Mouse (Mus musculus) forebrain, embryonic 10.5 days (tissue): ENCODE measurements around the gene Sf3a1. TPM values are rescaled to one million over a fixed set of nuclear protein-coding genes. Genes with fewer than 3 reads are reported as not detected.
"Not testable (repeated sequence)": the region's sequence is repeated elsewhere in the genome, so short reads cannot be mapped to it uniquely, and the experiment has no call there.

Experiments used
- DNase-seq: peaks from one replicate; pipeline ENCODE4 v3.0.0-alpha.2; 2017; ENCODE audit warnings: low spot score; ENCODE audit errors: extremely low spot score
- H3K27ac ChIP-seq: fragments of 300-500 bp; sonication (generic); 2 replicates; pipeline ENCODE4 v1.5.1; 2016; ENCODE audit warnings: mild to moderate bottlenecking
- H3K27me3 ChIP-seq: fragments of 300-500 bp; sonication (generic); 2 replicates; pipeline ENCODE4 v1.6.1; 2016; ENCODE audit warnings: mild to moderate bottlenecking; ENCODE audit not compliant: poor library complexity, severe bottlenecking
- H3K36me3 ChIP-seq: fragments of 300-500 bp; sonication (generic); replicated peaks from 2 replicates; pipeline ENCODE4 v1.6.1; 2016; ENCODE audit warnings: mild to moderate bottlenecking, moderate library complexity
- H3K4me1 ChIP-seq: fragments of 300-500 bp; sonication (generic); 2 replicates; pipeline ENCODE4 v1.6.1; 2016
- H3K4me3 ChIP-seq: fragments of 300-500 bp; sonication (generic); 2 replicates; pipeline ENCODE4 v1.5.1; 2016; ENCODE audit warnings: mild to moderate bottlenecking, moderate library complexity
- H3K9me3 ChIP-seq: fragments of 300-500 bp; sonication (generic); 2 replicates; pipeline ENCODE4 v1.6.1; 2016; ENCODE audit warnings: mild to moderate bottlenecking, moderate library complexity
- WGBS: fragments of 180-500 bp; shearing (Covaris S2); methylation state at CpG from one replicate; pipeline ENCODE4 v1.1.7; 2016; 5-methylcytosine and 5-hydroxymethylcytosine counted together
- polyA plus RNA-seq: library from polyadenylated mRNA; unstranded; fragments of >200 nt; fragmentation: Nextera tagmentation; extraction: Ambion mirVana; gene quantifications from 2 replicates; pipeline ENCODE4 v1.2.1, GENCODE M21; 2016

Gene Sf3a1
- polyA plus RNA-seq, 1 experiment from 2014 or later = 103 TPM

GRCm38 (mm10) chr11:4182061-4182460 is 21.9 kb downstream of the Sf3a1 start:
- Histone ChIP-seq H3K27ac (no peak overlapping the region), H3K36me3 (peaks cover 73% of the 10 kb centered on the region), H3K9me3 (no peaks in the 10 kb centered on the region), H3K4me3 (no peak overlapping the region), H3K27me3 (no peaks in the 10 kb centered on the region), H3K4me1 (peaks cover 6% of the 10 kb centered on the region)
- DNase-seq = no peak
- 20% methylated on average over 1 of the region's 1 CpGs for WGBS

- Histone ChIP-seq H3K4me3 (no peak overlapping the region), H3K9me3 (no peaks in the 10 kb centered on the region), H3K27ac (no peak overlapping the region), H3K36me3 (peaks cover 59% of the 10 kb centered on the region), H3K4me1 (peaks cover 17% of the 10 kb centered on the region), H3K27me3 (peaks cover 10% of the 10 kb centered on the region)
- DNase-seq = no peak
Measured at GRCm38 (mm10) chr11:4183511-4183910, 23.4 kb downstream of the Sf3a1 start.

GRCm38 (mm10) chr11:4184251-4184952 is 24.3 kb downstream of the Sf3a1 start:
- Histone ChIP-seq H3K4me1 (peaks cover 17% of the 10 kb centered on the region), H3K4me3 (no peak overlapping the region), H3K27ac (no peak overlapping the region), H3K27me3 (peaks cover 10% of the 10 kb centered on the region), H3K9me3 (no peaks in the 10 kb centered on the region), H3K36me3 (peaks cover 50% of the 10 kb centered on the region)
- DNase-seq = no peak
- WGBS = 76% methylated on average over 4 of the region's 4 CpGs

GRCm38 (mm10) chr11:4185480-4185879 is 25.3 kb downstream of the Sf3a1 start:
- peaks cover 24% of the 10 kb centered on the region for H3K4me1 ChIP-seq
- H3K27ac ChIP-seq, H3K4me3 ChIP-seq, DNase-seq, H3K9me3 ChIP-seq: not testable (repeated sequence)
- peaks cover 10% of the 10 kb centered on the region for H3K27me3 ChIP-seq
- 92% methylated on average over 6 of the region's 6 CpGs for WGBS
- H3K36me3 ChIP-seq = peaks cover 39% of the 10 kb centered on the region

- H3K27ac ChIP-seq = peak within 1 kb of the TSS; percentile 87
- H3K4me1 ChIP-seq = peaks cover 37% of the 10 kb centered on the region
- peak; percentile 97 for DNase-seq
- peaks cover 10% of the 10 kb centered on the region for H3K27me3 ChIP-seq
- peak within 1 kb of the TSS; percentile 82 for H3K4me3 ChIP-seq
- WGBS = under 1% methylated on average over 70 of the region's 71 CpGs
- peaks cover 27% of the 10 kb centered on the region for H3K36me3 ChIP-seq
- H3K9me3 ChIP-seq = no peaks in the 10 kb centered on the region
Measured at GRCm38 (mm10) chr11:4186486-4187317, 26.6 kb downstream of the Sf3a1 start, which contains the start of gene Tbc1d10a. TSS of gene Tbc1d10a (plus strand) at chr11:4186789.

- Histone ChIP-seq H3K27ac (peak overlapping the region; percentile 87), H3K9me3 (no peaks in the 10 kb centered on the region), H3K4me3 (peak overlapping the region; percentile 82), H3K4me1 (peaks cover 40% of the 10 kb centered on the region), H3K27me3 (peaks cover 10% of the 10 kb centered on the region), H3K36me3 (peaks cover 21% of the 10 kb centered on the region)
- 14% methylated on average over 9 of the region's 9 CpGs for WGBS
- no peak for DNase-seq
Measured at GRCm38 (mm10) chr11:4187318-4187700, 27.2 kb downstream of the Sf3a1 start.

- Histone ChIP-seq H3K4me1 (peaks cover 40% of the 10 kb centered on the region), H3K4me3 (no peak overlapping the region), H3K27me3 (peaks cover 10% of the 10 kb centered on the region), H3K36me3 (peaks cover 2% of the 10 kb centered on the region; the same call in 1 of the 2 replicates), H3K9me3 (no peaks in the 10 kb centered on the region), H3K27ac (no peak overlapping the region)
- DNase-seq = no peak
- WGBS = 87% methylated on average over 6 of the region's 6 CpGs
Measured at GRCm38 (mm10) chr11:4189182-4189581, 29.0 kb downstream of the Sf3a1 start.

- no peaks in the 10 kb centered on the region for H3K36me3 ChIP-seq
- no peak for DNase-seq
- H3K9me3 ChIP-seq = no peaks in the 10 kb centered on the region
- WGBS = 87% methylated on average over 3 of the region's 3 CpGs
- no peak overlapping the region for H3K4me3 ChIP-seq
- no peak overlapping the region for H3K27ac ChIP-seq
- peaks cover 40% of the 10 kb centered on the region for H3K4me1 ChIP-seq
- peaks cover 10% of the 10 kb centered on the region for H3K27me3 ChIP-seq
Measured at GRCm38 (mm10) chr11:4190677-4191076, 30.5 kb downstream of the Sf3a1 start.

GRCm38 (mm10) chr11:4192757-4193156 is 32.6 kb downstream of the Sf3a1 start:
- DNase-seq = no peak
- WGBS = 78% methylated on average over 3 of the region's 3 CpGs
- Histone ChIP-seq H3K36me3 (no peaks in the 10 kb centered on the region), H3K4me1 (peaks cover 27% of the 10 kb centered on the region), H3K27me3 (peaks cover 6% of the 10 kb centered on the region), H3K9me3 (no peaks in the 10 kb centered on the region), H3K4me3 (no peak overlapping the region), H3K27ac (no peak overlapping the region)

- H3K27me3 ChIP-seq = no peaks in the 10 kb centered on the region
- no peak overlapping the region for H3K4me3 ChIP-seq
- H3K27ac ChIP-seq = no peak overlapping the region
- H3K36me3 ChIP-seq = no peaks in the 10 kb centered on the region
- H3K9me3 ChIP-seq = no peaks in the 10 kb centered on the region
- DNase-seq = no peak
- H3K4me1 ChIP-seq = peaks cover 23% of the 10 kb centered on the region
Measured at GRCm38 (mm10) chr11:4193420-4193819, 33.3 kb downstream of the Sf3a1 start.

- no peak for DNase-seq
- Histone ChIP-seq H3K9me3 (no peaks in the 10 kb centered on the region), H3K27ac (no peak overlapping the region), H3K4me1 (peaks cover 15% of the 10 kb centered on the region), H3K4me3 (no peak overlapping the region), H3K36me3 (no peaks in the 10 kb centered on the region), H3K27me3 (no peaks in the 10 kb centered on the region)
- WGBS = 82% methylated on average over 3 of the region's 3 CpGs
Measured at GRCm38 (mm10) chr11:4195597-4196031, 35.5 kb downstream of the Sf3a1 start.

- Histone ChIP-seq H3K4me3 (no peak overlapping the region), H3K9me3 (no peaks in the 10 kb centered on the region), H3K4me1 (peaks cover 4% of the 10 kb centered on the region; the same call in 1 of the 2 replicates), H3K27ac (no peak overlapping the region), H3K27me3 (no peaks in the 10 kb centered on the region), H3K36me3 (no peaks in the 10 kb centered on the region)
- no peak for DNase-seq
- WGBS = 83% methylated on average over 8 of the region's 8 CpGs
Measured at GRCm38 (mm10) chr11:4196636-4197035, 36.5 kb downstream of the Sf3a1 start.

GRCm38 (mm10) chr11:4197691-4198090 is 37.5 kb downstream of the Sf3a1 start:
- Histone ChIP-seq H3K4me1 (no peaks in the 10 kb centered on the region), H3K9me3 (no peaks in the 10 kb centered on the region), H3K36me3 (no peaks in the 10 kb centered on the region), H3K27me3 (no peaks in the 10 kb centered on the region), H3K4me3 (no peak overlapping the region), H3K27ac (no peak overlapping the region)
- no peak for DNase-seq
- 83% methylated on average over 1 of the region's 1 CpGs for WGBS
